Mouse (Mus musculus): ENCODE measurements around the gene Tmed8. TPM values are rescaled to one million over a fixed set of nuclear protein-coding genes. Genes with fewer than 3 reads are reported as not detected.

The Tmed8 gene
- polyA plus RNA-seq (2014; fragmentation: Illumina TruSeq; extraction: RNeasy Lipid Tissue Mini Kit (QIAGEN cat#74804); ENCODE audit: low read depth, low replicate concordance) = 10.6 TPM

GRCm38 (mm10) chr12:87199973-87200586 is at the start of gene Tmed8:
Tmed8 (minus strand) TSS chr12:87200454.

GRCm38 (mm10) chr12:87238632-87239031 is 38.4 kb upstream of the Tmed8 start, which contains the start of gene Noxred1:
Noxred1 (minus strand) TSS chr12:87238732.

DNA sequence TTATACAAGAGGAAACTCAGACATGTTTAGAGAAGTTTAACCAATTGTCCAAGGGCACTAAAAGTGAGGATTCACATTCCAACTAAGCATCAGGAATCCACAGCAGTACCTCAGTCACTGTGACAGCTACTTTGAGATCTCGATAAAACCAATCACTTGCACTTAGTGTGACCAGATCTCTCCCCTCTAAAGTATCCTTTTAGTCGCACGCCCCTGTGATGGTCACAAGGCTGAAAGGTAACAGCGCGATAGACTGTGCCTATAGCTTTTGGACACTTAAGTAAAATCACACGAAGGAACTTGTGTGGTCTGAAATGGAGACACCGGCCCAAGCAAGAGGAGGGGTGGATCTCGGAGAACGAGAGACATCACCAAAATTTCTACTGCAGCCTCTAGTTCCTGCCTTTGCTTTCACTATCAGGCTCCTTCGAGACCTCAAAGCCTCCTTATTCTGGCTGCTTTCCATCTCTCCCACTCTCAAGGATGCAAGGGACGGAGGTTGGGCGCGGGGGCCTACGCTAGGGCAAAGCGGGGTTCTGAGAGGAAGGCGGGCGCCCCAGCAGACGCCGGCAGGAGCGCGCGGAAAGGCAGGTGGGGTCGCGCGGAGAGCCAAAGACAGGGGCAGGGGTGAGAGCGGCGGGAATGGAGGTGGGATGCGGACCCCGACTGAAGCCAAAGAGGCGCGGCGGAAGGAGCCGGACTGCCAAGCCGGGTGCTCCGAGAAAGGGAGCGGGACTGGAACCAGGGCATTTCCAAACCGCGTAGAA is 865 bp downstream of the Tmed8 start, which contains the start of gene Samd15:
TSS of gene Samd15 (plus strand) at position 518 of the 767 bp plus-strand sequence.

GRCm38 (mm10) chr12:87147395-87148089 is 52.7 kb downstream of the Tmed8 start, which contains the start of gene Pomt2:
Pomt2 (minus strand) TSS chr12:87147968.

GRCm38 (mm10) chr12:87146966-87147365 is 53.3 kb downstream of the Tmed8 start, which contains the start of gene Gstz1:
Gstz1 (plus strand) TSS chr12:87147165.

Other genes starting within 250 kb of the Tmed8 start
- not detected for gene Zdhhc22, start 210.0 kb downstream of the Tmed8 start, polyA plus RNA-seq (2014; fragmentation: Illumina TruSeq; extraction: RNeasy Lipid Tissue Mini Kit (QIAGEN cat#74804); ENCODE audit: low read depth, low replicate concordance)
- gene Tmem63c, start 179.1 kb downstream of the Tmed8 start, polyA plus RNA-seq (2014; fragmentation: Illumina TruSeq; extraction: RNeasy Lipid Tissue Mini Kit (QIAGEN cat#74804); ENCODE audit: low read depth, low replicate concordance) = 0.16 TPM
- gene Ngb, start 97.9 kb downstream of the Tmed8 start, polyA plus RNA-seq (2014; fragmentation: Illumina TruSeq; extraction: RNeasy Lipid Tissue Mini Kit (QIAGEN cat#74804); ENCODE audit: low read depth, low replicate concordance) = not detected
- gene Gstz1, start 53.3 kb downstream of the Tmed8 start, polyA plus RNA-seq (2014; fragmentation: Illumina TruSeq; extraction: RNeasy Lipid Tissue Mini Kit (QIAGEN cat#74804); ENCODE audit: low read depth, low replicate concordance) = 42.9 TPM
- gene Pomt2, start 52.5 kb downstream of the Tmed8 start, polyA plus RNA-seq (2014; fragmentation: Illumina TruSeq; extraction: RNeasy Lipid Tissue Mini Kit (QIAGEN cat#74804); ENCODE audit: low read depth, low replicate concordance) = 7.3 TPM
- gene Samd15, start 731 bp downstream of the Tmed8 start, polyA plus RNA-seq (2014; fragmentation: Illumina TruSeq; extraction: RNeasy Lipid Tissue Mini Kit (QIAGEN cat#74804); ENCODE audit: low read depth, low replicate concordance) = 0.38 TPM
- gene Noxred1, start 38.3 kb upstream of the Tmed8 start, polyA plus RNA-seq (2014; fragmentation: Illumina TruSeq; extraction: RNeasy Lipid Tissue Mini Kit (QIAGEN cat#74804); ENCODE audit: low read depth, low replicate concordance) = 1.4 TPM
- gene Vipas39, start 65.8 kb upstream of the Tmed8 start, polyA plus RNA-seq (2014; fragmentation: Illumina TruSeq; extraction: RNeasy Lipid Tissue Mini Kit (QIAGEN cat#74804); ENCODE audit: low read depth, low replicate concordance) = 21.9 TPM
- gene Ahsa1, start 66.0 kb upstream of the Tmed8 start, polyA plus RNA-seq (2014; fragmentation: Illumina TruSeq; extraction: RNeasy Lipid Tissue Mini Kit (QIAGEN cat#74804); ENCODE audit: low read depth, low replicate concordance) = 83.1 TPM
- gene Ism2, start 99.3 kb upstream of the Tmed8 start, polyA plus RNA-seq (2014; fragmentation: Illumina TruSeq; extraction: RNeasy Lipid Tissue Mini Kit (QIAGEN cat#74804); ENCODE audit: low read depth, low replicate concordance) = not detected
- gene Sptlc2, start 187.9 kb upstream of the Tmed8 start, polyA plus RNA-seq (2014; fragmentation: Illumina TruSeq; extraction: RNeasy Lipid Tissue Mini Kit (QIAGEN cat#74804); ENCODE audit: low read depth, low replicate concordance) = 394 TPM
- gene Slirp, start 243.4 kb upstream of the Tmed8 start, polyA plus RNA-seq (2014; fragmentation: Illumina TruSeq; extraction: RNeasy Lipid Tissue Mini Kit (QIAGEN cat#74804); ENCODE audit: low read depth, low replicate concordance) = 139 TPM
- gene Alkbh1, start 243.6 kb upstream of the Tmed8 start, polyA plus RNA-seq (2014; fragmentation: Illumina TruSeq; extraction: RNeasy Lipid Tissue Mini Kit (QIAGEN cat#74804); ENCODE audit: low read depth, low replicate concordance) = 25.8 TPM

Measured in sigmoid colon, adult 10 weeks (tissue).